Mouse (Mus musculus) neural tube, embryonic 14.5 days (tissue): Measurements from ENCODE around the gene Psmb2. TPM values are rescaled to one million over a fixed set of nuclear protein-coding genes. Genes with fewer than 3 reads are reported as not detected.

Experiments
- ATAC-seq: fragments of 200-750 bp; cut with Nextera tagmentation; 2 replicates; pipeline ENCODE4 v1.8.0; 2017; ENCODE audit warnings: low read depth, mild to moderate bottlenecking, moderate TSS enrichment, moderate library complexity
- H3K27ac ChIP-seq: fragments of 300-500 bp; sonication (generic); 2 replicates; pipeline ENCODE4 v1.5.1; 2014; ENCODE audit warnings: low read depth, mild to moderate bottlenecking, control low read depth, low read length, moderate library complexity, mixed read lengths
- H3K27me3 ChIP-seq: fragments of 300-500 bp; sonication (generic); 2 replicates; pipeline ENCODE4 v1.6.1; 2014; ENCODE audit warnings: low read length; ENCODE audit not compliant: control insufficient read depth, insufficient read depth
- H3K36me3 ChIP-seq: fragments of 300-500 bp; sonication (generic); 2 replicates; pipeline ENCODE4 v1.6.1; 2014; ENCODE audit warnings: low read length, mixed read lengths; ENCODE audit not compliant: control insufficient read depth, insufficient read depth
- H3K4me1 ChIP-seq: fragments of 300-500 bp; sonication (generic); 2 replicates; pipeline ENCODE4 v1.6.1; 2014; ENCODE audit warnings: low read length; ENCODE audit not compliant: control insufficient read depth, insufficient read depth
- H3K4me2 ChIP-seq: fragments of 300-500 bp; sonication (generic); 2 replicates; pipeline ENCODE4 v1.6.1; 2014; ENCODE audit warnings: mild to moderate bottlenecking, low read depth, low read length, control low read depth
- H3K4me3 ChIP-seq: fragments of 300-500 bp; sonication (generic); 2 replicates; pipeline ENCODE4 v1.5.1; 2014; ENCODE audit warnings: low read depth, low read length, control low read depth, mixed read lengths
- H3K9ac ChIP-seq: fragments of 300-500 bp; sonication (generic); replicated peaks from 2 replicates; pipeline ENCODE4 v1.6.1; 2014; ENCODE audit warnings: low read depth, mild to moderate bottlenecking, control low read depth, low read length, mixed read lengths
- H3K9me3 ChIP-seq: fragments of 300-500 bp; sonication (generic); 2 replicates; pipeline ENCODE4 v1.6.1; 2016; ENCODE audit warnings: low read length; ENCODE audit not compliant: control insufficient read depth
- WGBS: fragments of 180-500 bp; shearing (Covaris S2); extraction: QIAGEN DNeasy Blood & Tissue Kit; methylation state at CpG from one replicate; pipeline ENCODE4 v1.1.7; 2014; 5-methylcytosine and 5-hydroxymethylcytosine counted together
- polyA plus RNA-seq: library from polyadenylated mRNA; unstranded; fragments of >200 nt; fragmentation: Nextera tagmentation; extraction: Ambion mirVana; gene quantifications from 2 replicates; pipeline ENCODE4 v1.2.1, GENCODE M21; 2014

Gene Psmb2
- polyA plus RNA-seq = 420 and 451 TPM in 2 replicates

- H3K9ac ChIP-seq = peak within 1 kb of the TSS; percentile 98
- H3K36me3 ChIP-seq = no peaks in the 10 kb centered on the region
- WGBS = 4% methylated on average over 48 of the region's 48 CpGs
- H3K4me2 ChIP-seq = peak within 1 kb of the TSS; percentile 89
- peaks cover 6% of the 10 kb centered on the region; the same call in 1 of the 2 replicates for H3K4me1 ChIP-seq
- no peaks in the 10 kb centered on the region for H3K9me3 ChIP-seq
- peak within 1 kb of the TSS; percentile 85 for H3K27ac ChIP-seq
- no peaks in the 10 kb centered on the region for H3K27me3 ChIP-seq
- peak within 1 kb of the TSS; percentile 100 for H3K4me3 ChIP-seq
- peak; percentile 97 for ATAC-seq
Observed at GRCm38 (mm10) chr4:126677054-126678003, at the start of gene Psmb2. Gene Psmb2 (plus strand): TSS chr4:126677630.

- H3K4me2 ChIP-seq = no peak overlapping the region
Observed at GRCm38 (mm10) chr4:126631922-126632321, 45.5 kb upstream of the Psmb2 start.

GRCm38 (mm10) chr4:126632668-126633067, 44.8 kb upstream of the Psmb2 start:
- no peak overlapping the region for H3K4me3 ChIP-seq
- 69% methylated on average over 3 of the region's 3 CpGs for WGBS
- no peak overlapping the region for H3K27ac ChIP-seq

More at GRCm38 (mm10) chr4:126631922-126632321, 45.5 kb upstream of the Psmb2 start:
- no peak for ATAC-seq
- H3K9me3 ChIP-seq = no peaks in the 10 kb centered on the region
- H3K4me1 ChIP-seq = peaks cover 14% of the 10 kb centered on the region
- no peak overlapping the region for H3K9ac ChIP-seq
- no peaks in the 10 kb centered on the region for H3K27me3 ChIP-seq
- 58% methylated on average over 2 of the region's 2 CpGs for WGBS
- H3K4me3 ChIP-seq = no peak overlapping the region
- H3K27ac ChIP-seq = no peak overlapping the region
- no peaks in the 10 kb centered on the region for H3K36me3 ChIP-seq

GRCm38 (mm10) chr4:126636330-126636729, 41.1 kb upstream of the Psmb2 start:
- peak overlapping the region; percentile 52; the same call in 1 of the 2 replicates for H3K27ac ChIP-seq
- peak overlapping the region; percentile 32; the same call in 1 of the 2 replicates for H3K9ac ChIP-seq
- no peaks in the 10 kb centered on the region for H3K36me3 ChIP-seq
- H3K4me1 ChIP-seq = peaks cover 7% of the 10 kb centered on the region
- WGBS = 26% methylated on average over 11 of the region's 11 CpGs
- H3K4me3 ChIP-seq = no peak overlapping the region
- peak overlapping the region; percentile 35 for H3K4me2 ChIP-seq
- no peak for ATAC-seq
- H3K9me3 ChIP-seq = no peaks in the 10 kb centered on the region
- H3K27me3 ChIP-seq = no peaks in the 10 kb centered on the region

More at GRCm38 (mm10) chr4:126632668-126633067, 44.8 kb upstream of the Psmb2 start:
- H3K36me3 ChIP-seq = no peaks in the 10 kb centered on the region
- no peaks in the 10 kb centered on the region for H3K27me3 ChIP-seq
- no peak overlapping the region for H3K4me2 ChIP-seq
- H3K9me3 ChIP-seq = no peaks in the 10 kb centered on the region
- peaks cover 7% of the 10 kb centered on the region for H3K4me1 ChIP-seq
- H3K9ac ChIP-seq = no peak overlapping the region
- no peak for ATAC-seq

GRCm38 (mm10) chr4:126637446-126637845, 40.0 kb upstream of the Psmb2 start:
- no peak overlapping the region for H3K4me3 ChIP-seq
- H3K4me2 ChIP-seq = no peak overlapping the region
- no peaks in the 10 kb centered on the region for H3K27me3 ChIP-seq
- H3K36me3 ChIP-seq = no peaks in the 10 kb centered on the region
- no peaks in the 10 kb centered on the region for H3K9me3 ChIP-seq
- no peak overlapping the region for H3K27ac ChIP-seq
- no peak overlapping the region for H3K9ac ChIP-seq
- H3K4me1 ChIP-seq = peaks cover 7% of the 10 kb centered on the region
- ATAC-seq = no peak
- WGBS = 77% methylated on average over 4 of the region's 4 CpGs

DNA sequence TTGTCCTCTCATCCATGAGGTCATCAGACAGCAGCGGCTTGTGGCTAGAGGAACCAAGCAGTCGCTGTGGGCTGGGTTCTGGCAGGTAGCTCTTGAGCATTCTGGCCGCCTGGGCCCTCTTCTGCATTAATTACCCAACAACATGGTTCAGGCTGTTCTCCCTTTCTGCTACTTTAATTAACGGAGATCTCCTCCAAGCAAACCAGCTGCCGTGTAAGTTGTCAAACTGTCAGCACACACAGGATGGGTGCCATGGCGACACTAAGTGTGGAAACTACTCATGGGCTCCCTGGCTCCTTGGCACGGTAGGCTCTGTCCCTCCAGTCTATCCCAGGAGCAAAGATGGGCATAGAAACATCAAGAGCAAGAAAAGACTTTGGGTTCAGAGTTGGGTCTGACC, 38.1 kb upstream of the Psmb2 start:
- no peak overlapping the region for H3K4me3 ChIP-seq
- no peak for ATAC-seq

GRCm38 (mm10) chr4:126641901-126642300, 35.5 kb upstream of the Psmb2 start:
- H3K9ac ChIP-seq = no peak overlapping the region
- 31% methylated on average over 9 of the region's 9 CpGs for WGBS
- H3K4me1 ChIP-seq = no peaks in the 10 kb centered on the region
- no peaks in the 10 kb centered on the region for H3K27me3 ChIP-seq
- ATAC-seq = no peak
- H3K4me2 ChIP-seq = no peak overlapping the region
- no peak overlapping the region for H3K27ac ChIP-seq
- H3K4me3 ChIP-seq = no peak overlapping the region
- H3K9me3 ChIP-seq = no peaks in the 10 kb centered on the region
- H3K36me3 ChIP-seq = no peaks in the 10 kb centered on the region

More for the DNA sequence above, 38.1 kb upstream of the Psmb2 start:
- Histone ChIP-seq H3K27me3 (no peaks in the 10 kb centered on the region), H3K9ac (no peak overlapping the region), H3K9me3 (no peaks in the 10 kb centered on the region), H3K36me3 (no peaks in the 10 kb centered on the region), H3K4me1 (peaks cover 7% of the 10 kb centered on the region), H3K27ac (no peak overlapping the region), H3K4me2 (no peak overlapping the region)
- 50% methylated on average over 7 of the region's 7 CpGs for WGBS

DNA sequence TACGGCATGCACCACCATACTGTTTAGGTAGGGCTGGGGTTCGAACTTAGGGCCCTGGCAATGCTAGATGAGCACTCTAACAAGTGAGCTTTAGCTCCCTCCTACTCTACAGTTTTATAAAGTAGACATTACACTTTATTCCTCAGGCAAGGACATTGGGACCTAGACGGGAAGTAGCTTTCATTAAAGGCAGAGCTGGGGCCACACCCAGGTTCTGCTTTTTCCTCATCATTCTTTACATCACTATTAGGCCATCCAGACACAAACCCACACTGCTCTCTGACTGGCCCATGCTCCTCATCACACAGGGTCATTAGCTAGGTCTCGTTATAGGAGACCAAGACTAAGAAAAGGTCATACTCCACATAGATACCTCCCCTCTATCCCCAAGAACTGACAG, 33.6 kb upstream of the Psmb2 start:
- H3K27me3 ChIP-seq = no peaks in the 10 kb centered on the region
- no peak overlapping the region for H3K4me2 ChIP-seq
- peaks cover 7% of the 10 kb centered on the region; the same call in 1 of the 2 replicates for H3K4me1 ChIP-seq
- H3K9ac ChIP-seq = no peak overlapping the region
- no peak for ATAC-seq
- no peak overlapping the region for H3K27ac ChIP-seq
- no peaks in the 10 kb centered on the region for H3K36me3 ChIP-seq
- H3K4me3 ChIP-seq = no peak overlapping the region
- 74% methylated on average over 4 of the region's 4 CpGs for whole genome bisulfite sequencing
- H3K9me3 ChIP-seq = no peaks in the 10 kb centered on the region

- ATAC-seq = no peak
- Histone ChIP-seq H3K9ac (no peak overlapping the region), H3K4me3 (no peak overlapping the region), H3K4me1 (peaks cover 7% of the 10 kb centered on the region; the same call in 1 of the 2 replicates), H3K36me3 (no peaks in the 10 kb centered on the region), H3K27ac (no peak overlapping the region), H3K4me2 (no peak overlapping the region), H3K27me3 (no peaks in the 10 kb centered on the region), H3K9me3 (no peaks in the 10 kb centered on the region)
- WGBS = 66% methylated on average over 10 of the region's 10 CpGs
Observed at GRCm38 (mm10) chr4:126644333-126644963, 33.0 kb upstream of the Psmb2 start.
